Mouse (Mus musculus) ES-Bruce4 (cell line): ENCODE data around the gene Spata25. TPM values are rescaled to one million over a fixed set of nuclear protein-coding genes. Genes with fewer than 3 reads are reported as not detected.

Experiments
- H3K27ac ChIP-seq: 2 replicates; pipeline ENCODE4 v1.5.1; 2012; ENCODE audit warnings: low read length, inconsistent platforms; ENCODE audit not compliant: insufficient read depth
- H3K27me3 ChIP-seq: 2 replicates; pipeline ENCODE4 v1.6.1; 2012; ENCODE audit warnings: mild to moderate bottlenecking, low read length, inconsistent platforms; ENCODE audit not compliant: control insufficient read depth, poor library complexity, insufficient read depth, severe bottlenecking
- H3K36me3 ChIP-seq: 2 replicates; pipeline ENCODE4 v1.6.1; 2012; ENCODE audit warnings: inconsistent platforms, mild to moderate bottlenecking, low read length, moderate library complexity; ENCODE audit not compliant: control insufficient read depth, poor library complexity, insufficient read depth, severe bottlenecking
- H3K4me1 ChIP-seq: one replicate; pipeline ENCODE4 v1.8.1; 2011; ENCODE audit warnings: low read length; ENCODE audit not compliant: control insufficient read depth, insufficient read depth
- H3K4me3 ChIP-seq: 2 replicates; pipeline ENCODE4 v1.5.1; 2011; ENCODE audit warnings: low read depth, mild to moderate bottlenecking, low read length
- H3K9ac ChIP-seq: 2 replicates; pipeline ENCODE4 v1.6.1; 2012; ENCODE audit warnings: low read depth, mild to moderate bottlenecking, inconsistent platforms; ENCODE audit not compliant: poor library complexity, severe bottlenecking
- H3K9me3 ChIP-seq: replicated peaks from 2 replicates; pipeline ENCODE4 v1.6.1; 2012; ENCODE audit warnings: mild to moderate bottlenecking, low read length, inconsistent platforms; ENCODE audit not compliant: control insufficient read depth, poor library complexity, insufficient read depth, severe bottlenecking
- CTCF ChIP-seq: IDR thresholded peaks from one replicate; pipeline ENCODE4 v1.8.1; 2011; ENCODE audit warnings: low read depth, low read length
- EP300 ChIP-seq: IDR thresholded peaks from 2 replicates; pipeline ENCODE4 v1.6.1; 2011; ENCODE audit warnings: low read depth, low read length; ENCODE audit not compliant: insufficient read depth
- POLR2A ChIP-seq: IDR thresholded peaks from one replicate; pipeline ENCODE4 v1.8.1; 2011; ENCODE audit warnings: low read length; ENCODE audit not compliant: insufficient read depth
- polyA plus RNA-seq: library from polyadenylated mRNA; stranded (reverse); fragments of >200 nt; gene quantifications from 2 replicates; pipeline ENCODE4 v1.2.4, GENCODE M21; 2011; ENCODE audit warnings: low read depth; ENCODE audit not compliant: missing spikeins, insufficient read depth, insufficient read length

The Spata25 gene
- polyA plus RNA-seq, 1 experiment: not detected

DNA sequence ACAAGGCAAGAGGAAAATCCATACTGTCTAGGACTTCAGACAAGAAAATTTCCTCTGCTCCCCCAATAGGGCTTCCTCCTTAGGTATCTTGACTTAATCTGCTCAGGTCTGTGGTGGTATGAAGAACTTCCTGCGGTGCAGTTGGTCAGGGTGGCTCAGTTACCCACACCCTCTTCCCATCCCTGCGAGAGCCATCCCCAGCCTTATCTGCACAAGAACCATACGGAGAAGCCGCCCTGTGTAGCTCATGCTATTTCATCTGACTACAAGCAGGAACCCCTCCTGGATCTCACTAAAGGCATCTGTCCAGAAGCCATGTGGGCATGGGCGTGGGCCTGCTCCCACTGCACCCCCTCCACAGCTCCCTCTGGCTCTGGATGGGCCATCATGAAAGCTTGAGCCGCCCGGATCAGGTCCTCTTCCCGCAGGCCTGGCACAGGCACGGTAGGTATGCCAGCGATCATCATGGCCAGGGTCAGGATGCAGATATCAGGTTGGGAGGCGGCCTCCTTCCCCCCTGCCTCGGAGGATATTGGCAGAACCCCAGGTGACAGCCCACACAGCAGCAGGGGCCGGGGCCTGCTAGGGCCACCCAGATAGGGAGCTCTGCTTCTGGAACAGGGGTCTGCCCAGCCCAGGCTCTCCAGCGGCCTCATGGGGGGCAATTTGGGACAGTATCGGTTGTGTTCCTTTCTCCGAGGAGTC, 1.0 kb downstream of the Spata25 start:
- Histone ChIP-seq H3K36me3 (peaks cover 36% of the 10 kb centered on the region), H3K9ac (peak overlapping the region; percentile 19; the same call in 1 of the 2 replicates), H3K4me1 (no peaks in the 10 kb centered on the region), H3K27me3 (no peaks in the 10 kb centered on the region), H3K27ac (peak overlapping the region; percentile 69), H3K4me3 (peak overlapping the region; percentile 1; the same call in 1 of the 2 replicates), H3K9me3 (no peaks in the 10 kb centered on the region)
- no peak for TF ChIP-seq EP300

DNA sequence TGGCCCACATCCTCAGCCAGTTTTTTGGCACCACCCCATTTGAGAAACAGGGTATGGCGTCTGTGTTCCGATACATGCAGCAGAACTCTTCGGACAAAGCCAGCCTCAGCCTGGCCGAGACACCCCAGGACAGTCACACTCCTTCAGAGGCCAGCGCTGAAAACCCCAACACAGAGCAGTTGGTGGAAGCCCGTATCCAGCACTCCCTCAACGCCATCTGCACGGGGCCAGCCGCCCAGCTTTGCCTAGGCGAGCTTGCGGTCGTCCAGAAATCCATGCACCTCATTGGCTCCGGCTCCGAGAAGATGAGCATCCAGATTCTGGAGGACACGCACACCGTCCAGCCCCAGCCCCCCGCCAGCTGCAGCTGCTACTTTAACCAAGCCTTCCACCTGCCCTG, 2.8 kb downstream of the Spata25 start:
- Histone ChIP-seq H3K4me3 (peak overlapping the region; percentile 64), H3K36me3 (peaks cover 39% of the 10 kb centered on the region), H3K4me1 (peaks cover 4% of the 10 kb centered on the region), H3K27ac (no peak overlapping the region), H3K9me3 (no peaks in the 10 kb centered on the region), H3K9ac (peak overlapping the region; percentile 9), H3K27me3 (no peaks in the 10 kb centered on the region)
- TF ChIP-seq CTCF (no peak), POLR2A (no peak), EP300 (no peak)

- no peak for TF ChIP-seq CTCF
- peak; percentile 9 for TF ChIP-seq POLR2A
- TF ChIP-seq EP300: peak; percentile 98
- no peaks in the 10 kb centered on the region for H3K27me3 ChIP-seq
- peaks cover 46% of the 10 kb centered on the region for H3K36me3 ChIP-seq
- peaks cover 8% of the 10 kb centered on the region for H3K4me1 ChIP-seq
- H3K9me3 ChIP-seq: no peaks in the 10 kb centered on the region
- peak overlapping the region; percentile 89 for H3K27ac ChIP-seq
- peak overlapping the region; percentile 69 for H3K9ac ChIP-seq
- H3K4me3 ChIP-seq: peak overlapping the region; percentile 65
Observed at GRCm38 (mm10) chr2:164823969-164824368, 4.4 kb downstream of the Spata25 start.

GRCm38 (mm10) chr2:164823181-164823585, 5.2 kb downstream of the Spata25 start:
- no peaks in the 10 kb centered on the region for H3K27me3 ChIP-seq
- H3K4me1 ChIP-seq: peaks cover 8% of the 10 kb centered on the region
- peaks cover 45% of the 10 kb centered on the region for H3K36me3 ChIP-seq
- H3K9ac ChIP-seq: peak overlapping the region; percentile 69
- no peaks in the 10 kb centered on the region for H3K9me3 ChIP-seq
- H3K27ac ChIP-seq: peak overlapping the region; percentile 74
- TF ChIP-seq POLR2A (no peak), EP300 (no peak), CTCF (no peak)
- H3K4me3 ChIP-seq: peak overlapping the region; percentile 86

- Histone ChIP-seq H3K9me3 (no peaks in the 10 kb centered on the region), H3K27ac (peak within 1 kb of the TSS; percentile 76), H3K9ac (peak within 1 kb of the TSS; percentile 69), H3K4me3 (peak within 1 kb of the TSS; percentile 86), H3K4me1 (peaks cover 8% of the 10 kb centered on the region), H3K27me3 (no peaks in the 10 kb centered on the region), H3K36me3 (peaks cover 42% of the 10 kb centered on the region)
- TF ChIP-seq CTCF: no peak
- TF ChIP-seq EP300: no peak
- peak; percentile 94 for TF ChIP-seq POLR2A
Observed at GRCm38 (mm10) chr2:164822636-164823165, 5.6 kb downstream of the Spata25 start, which contains the start of gene Zswim1. Gene Zswim1 (plus strand): TSS chr2:164822686.

DNA sequence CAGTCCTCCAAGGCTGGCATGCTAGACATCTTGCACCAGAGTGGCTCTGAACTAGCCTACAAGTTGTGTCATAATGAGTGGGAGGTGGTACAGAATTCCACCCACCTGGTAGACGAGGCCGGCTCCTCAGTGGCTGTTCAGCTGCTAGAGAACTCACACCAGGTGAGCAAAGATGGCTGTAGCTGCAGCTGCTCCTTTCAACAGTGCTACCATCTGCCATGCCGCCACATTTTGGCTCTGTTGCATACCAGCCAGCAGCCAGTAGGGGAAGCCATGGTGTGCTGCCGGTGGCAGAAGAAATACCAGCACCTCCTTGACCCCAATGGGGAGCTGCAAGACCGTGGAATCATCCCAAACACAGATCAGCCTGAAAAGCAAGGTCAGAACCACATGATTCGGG, 7.3 kb downstream of the Spata25 start:
- TF ChIP-seq CTCF (peak; percentile 10), EP300 (no peak)

More for the DNA sequence above, 7.3 kb downstream of the Spata25 start:
- Histone ChIP-seq H3K27ac (peak overlapping the region; percentile 76), H3K27me3 (no peaks in the 10 kb centered on the region), H3K4me3 (no peak overlapping the region), H3K36me3 (peaks cover 26% of the 10 kb centered on the region), H3K4me1 (peaks cover 10% of the 10 kb centered on the region), H3K9me3 (no peaks in the 10 kb centered on the region), H3K9ac (no peak overlapping the region)
